Mouse (Mus musculus): ENCODE results near the gene Cenph. TPM values are rescaled to one million over a fixed set of nuclear protein-coding genes. Genes with fewer than 3 reads are reported as not detected.
A peak's percentile ranks its signal among the peaks of the same experiment; 100 is the strongest.
"Not testable (repeated sequence)": the region's sequence is repeated elsewhere in the genome, so short reads cannot be mapped to it uniquely, and the experiment has no call there.

The Cenph gene
- total RNA-seq (2021), result under 1 TPM; 0.66 to 0.76 TPM
- long read RNA-seq, experiment 1, result 0 reads
- long read RNA-seq, experiment 2, partial matches to known transcripts, result 1 of 2 reads
- long read RNA-seq, experiment 2, other reads (novel, unspliced or antisense), result 0 of 2 reads

- peak; percentile 82 for DNase-seq
- intact Hi-C loops (cut with DNase I; ENCODE audit: low total_unique reads), result no loop called here
These were observed at the start of gene Cenph for GRCm38 (mm10) chr13:100775252-100776055. Gene Cenph (minus strand): TSS chr13:100775899.

GRCm38 (mm10) chr13:100824916-100825315 is 49.2 kb upstream of the Cenph start:
- no peak for DNase-seq
- intact Hi-C loops (cut with DNase I; ENCODE audit: low total_unique reads), result no loop called here

GRCm38 (mm10) chr13:100824306-100824705 is 48.6 kb upstream of the Cenph start:
- DNase-seq, result no peak
- intact Hi-C loops (cut with DNase I; ENCODE audit: low total_unique reads), result no loop called here

GRCm38 (mm10) chr13:100823863-100824262 is 48.2 kb upstream of the Cenph start:
- intact Hi-C loops (cut with DNase I; ENCODE audit: low total_unique reads), result no loop called here

GRCm38 (mm10) chr13:100814451-100814850 is 38.8 kb upstream of the Cenph start:
- intact Hi-C loops (cut with DNase I; ENCODE audit: low total_unique reads), result no loop called here
- DNase-seq, result no peak

More at GRCm38 (mm10) chr13:100823863-100824262, 48.2 kb upstream of the Cenph start:
- DNase-seq, result no peak

- intact Hi-C loops (cut with DNase I; ENCODE audit: low total_unique reads), result no loop called here
These were observed 30.1 kb upstream of the Cenph start for GRCm38 (mm10) chr13:100805776-100806175.

GRCm38 (mm10) chr13:100797171-100797570 is 21.5 kb upstream of the Cenph start:
- DNase-seq, result no peak
- intact Hi-C loops (cut with DNase I; ENCODE audit: low total_unique reads), result no loop called here

More at GRCm38 (mm10) chr13:100805776-100806175, 30.1 kb upstream of the Cenph start:
- DNase-seq, result no peak

GRCm38 (mm10) chr13:100789083-100789482 is 13.4 kb upstream of the Cenph start:
- intact Hi-C loops (cut with DNase I; ENCODE audit: low total_unique reads), result no loop called here

GRCm38 (mm10) chr13:100788057-100788456 is 12.4 kb upstream of the Cenph start:
- intact Hi-C loops (cut with DNase I; ENCODE audit: low total_unique reads), result not testable (repeated sequence)

More at GRCm38 (mm10) chr13:100789083-100789482, 13.4 kb upstream of the Cenph start:
- DNase-seq, result no peak

GRCm38 (mm10) chr13:100787316-100788010 is 11.8 kb upstream of the Cenph start:
- intact Hi-C loops (cut with DNase I; ENCODE audit: low total_unique reads), result no loop called here

More at GRCm38 (mm10) chr13:100788057-100788456, 12.4 kb upstream of the Cenph start:
- DNase-seq, result not testable (repeated sequence)

GRCm38 (mm10) chr13:100786414-100786867 is 10.7 kb upstream of the Cenph start, which contains the start of gene Ccnb1:
Gene Ccnb1 (minus strand): TSS chr13:100786570.
- intact Hi-C loops (cut with DNase I; ENCODE audit: low total_unique reads), result no loop called here
- DNase-seq, result peak; percentile 94

More at GRCm38 (mm10) chr13:100787316-100788010, 11.8 kb upstream of the Cenph start:
- DNase-seq, result no peak

- no peak for DNase-seq
- intact Hi-C loops (cut with DNase I; ENCODE audit: low total_unique reads), result no loop called here
These were observed 10.2 kb upstream of the Cenph start for GRCm38 (mm10) chr13:100785806-100786413.

- DNase-seq, result no peak
- intact Hi-C loops (cut with DNase I; ENCODE audit: low total_unique reads), result no loop called here
These were observed 1.8 kb upstream of the Cenph start for GRCm38 (mm10) chr13:100777491-100777890.

GRCm38 (mm10) chr13:100776710-100777109 is 1.0 kb upstream of the Cenph start:
- DNase-seq, result no peak
- intact Hi-C loops (cut with DNase I; ENCODE audit: low total_unique reads), result no loop called here

GRCm38 (mm10) chr13:100776056-100776419 is 339 bp upstream of the Cenph start:
- DNase-seq, result no peak
- intact Hi-C loops (cut with DNase I; ENCODE audit: low total_unique reads), result no loop called here

- DNase-seq, result no peak
- intact Hi-C loops (cut with DNase I; ENCODE audit: low total_unique reads), result no loop called here
These were observed 995 bp downstream of the Cenph start for GRCm38 (mm10) chr13:100774704-100775103.

GRCm38 (mm10) chr13:100755329-100755728 is 20.4 kb downstream of the Cenph start:
- DNase-seq, result no peak

GRCm38 (mm10) chr13:100754186-100754585 is 21.5 kb downstream of the Cenph start:
- intact Hi-C loops (cut with DNase I; ENCODE audit: low total_unique reads), result no loop called here
- no peak for DNase-seq

More at GRCm38 (mm10) chr13:100755329-100755728, 20.4 kb downstream of the Cenph start:
- intact Hi-C loops (cut with DNase I; ENCODE audit: low total_unique reads), result no loop called here

- intact Hi-C loops (cut with DNase I; ENCODE audit: low total_unique reads), result no loop called here
- no peak for DNase-seq
These were observed 22.7 kb downstream of the Cenph start for GRCm38 (mm10) chr13:100753011-100753410.

GRCm38 (mm10) chr13:100752529-100752928 is 23.2 kb downstream of the Cenph start:
- no peak for DNase-seq
- intact Hi-C loops (cut with DNase I; ENCODE audit: low total_unique reads), result no loop called here
